Mouse (Mus musculus): ENCODE results near the gene Hist1h2bf. TPM values are rescaled to one million over a fixed set of nuclear protein-coding genes. Genes with fewer than 3 reads are reported as not detected.
A peak's percentile ranks its signal among the peaks of the same experiment; 100 is the strongest.
"Not testable (repeated sequence)": the region's sequence is repeated elsewhere in the genome, so short reads cannot be mapped to it uniquely, and the experiment has no call there.

Hist1h2bf gene
- polyA plus RNA-seq, 2 experiments = 3.4 to 15.9 TPM

GRCm38 (mm10) chr13:23573034-23573897, 730 bp downstream of the Hist1h2bf start:
- H3K4me1 ChIP-seq (replicated peaks; ENCODE audit: control insufficient read depth in 2 of 2, insufficient read depth in 2 of 2, low read length in 1 of 2) = peaks cover 16 to 19% of the 10 kb centered on the region in 2 experiments
- DNase-seq (ENCODE audit: low read depth in 3 of 3, low spot score in 3 of 3); H3K36me3 ChIP-seq (replicated peaks; ENCODE audit: control insufficient read depth, insufficient read depth, low read depth); H3K9me3 ChIP-seq (ENCODE audit: control insufficient read depth, low read length); ATAC-seq (ENCODE audit: insufficient read depth); H3K27me3 ChIP-seq (ENCODE audit: control insufficient read depth, insufficient read depth, low read length): not testable (repeated sequence)
- peak overlapping the region; percentile 79 for H3K4me2 ChIP-seq (ENCODE audit: low read depth)
- WGBS (ENCODE audit: insufficient replicate concordance) = 4% methylated on average over 18 of the region's 20 CpGs
- peak overlapping the region; percentile 65 to 81 for H3K4me3 ChIP-seq (ENCODE audit: insufficient read depth in 1 of 2, low read depth in 2 of 2, low read length in 2 of 2)
- H3K27ac ChIP-seq = peak overlapping the region; percentile 98
- H3K9ac ChIP-seq (replicated peaks) = peak overlapping the region; percentile 99

GRCm38 (mm10) chr13:23572218-23573033, 1.6 kb downstream of the Hist1h2bf start:
- peak overlapping the region; percentile 79 for H3K4me2 ChIP-seq (ENCODE audit: low read depth)
- TF ChIP-seq EP300 (IDR thresholded peaks at IDR 0.05; ENCODE audit: low read depth) (no peak), CTCF (IDR thresholded peaks at IDR 0.05; ENCODE audit: low read depth) (no peak)
- H3K27ac ChIP-seq = peak overlapping the region; percentile 98
- peak overlapping the region; percentile 99 for H3K9ac ChIP-seq (replicated peaks)
- peak in 1 of 3 experiments; percentile 66 for DNase-seq (ENCODE audit: low read depth in 3 of 3, low spot score in 3 of 3)
- H3K4me3 ChIP-seq (ENCODE audit: insufficient read depth in 1 of 2, low read depth in 2 of 2, low read length in 2 of 2) = peak overlapping the region; percentile 65 to 81; a peak in 3 of 4 replicates
- 25% methylated on average over 2 of the region's 2 CpGs for WGBS (ENCODE audit: insufficient replicate concordance)
- H3K9me3 ChIP-seq (ENCODE audit: control insufficient read depth, low read length) = no peaks in the 10 kb centered on the region
- H3K4me1 ChIP-seq (replicated peaks; ENCODE audit: control insufficient read depth in 2 of 2, insufficient read depth in 2 of 2, low read length in 1 of 2) = peaks cover 16 to 20% of the 10 kb centered on the region in 2 experiments
- H3K27me3 ChIP-seq (ENCODE audit: control insufficient read depth, insufficient read depth, low read length) = no peaks in the 10 kb centered on the region
- no peaks in the 10 kb centered on the region for H3K36me3 ChIP-seq (replicated peaks; ENCODE audit: control insufficient read depth, insufficient read depth, low read depth)
- no peak for ATAC-seq (ENCODE audit: insufficient read depth)

DNA sequence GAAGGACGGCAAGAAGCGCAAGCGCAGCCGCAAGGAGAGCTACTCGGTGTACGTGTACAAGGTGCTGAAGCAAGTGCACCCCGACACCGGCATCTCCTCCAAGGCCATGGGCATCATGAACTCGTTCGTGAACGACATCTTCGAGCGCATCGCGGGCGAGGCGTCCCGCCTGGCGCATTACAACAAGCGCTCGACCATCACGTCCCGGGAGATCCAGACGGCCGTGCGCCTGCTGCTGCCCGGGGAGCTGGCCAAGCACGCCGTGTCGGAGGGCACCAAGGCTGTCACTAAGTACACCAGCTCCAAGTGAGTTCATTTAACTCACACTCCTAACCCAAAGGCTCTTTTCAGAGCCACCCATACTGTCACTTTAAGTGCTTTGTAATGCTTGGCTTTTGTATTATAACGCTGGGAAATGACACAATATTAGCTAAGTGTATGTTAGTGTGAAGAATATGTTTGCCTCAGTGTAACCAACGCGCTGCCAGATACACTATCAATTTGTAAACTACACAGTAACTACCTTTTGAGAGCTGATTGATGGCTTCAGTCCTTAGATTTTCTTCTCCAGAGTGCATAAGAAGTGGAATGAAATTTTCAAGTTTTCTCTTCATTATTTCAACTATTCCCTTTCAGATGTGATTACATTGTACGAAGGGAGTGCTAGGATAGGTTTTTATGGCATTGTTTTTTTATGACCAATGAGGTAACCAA, 2.3 kb downstream of the Hist1h2bf start:
- H3K36me3 ChIP-seq (replicated peaks; ENCODE audit: control insufficient read depth, insufficient read depth, low read depth); H3K27me3 ChIP-seq (ENCODE audit: control insufficient read depth, insufficient read depth, low read length); H3K9me3 ChIP-seq (ENCODE audit: control insufficient read depth, low read length): not testable (repeated sequence)
- WGBS (ENCODE audit: insufficient replicate concordance) = 0% methylated on average over 9 of the region's 34 CpGs
- Histone ChIP-seq H3K4me3 (ENCODE audit: insufficient read depth in 1 of 2, low read depth in 2 of 2, low read length in 2 of 2) (peak overlapping the region; percentile 65 to 81), H3K9ac (replicated peaks) (peak overlapping the region; percentile 99), H3K4me1 (replicated peaks; ENCODE audit: control insufficient read depth in 2 of 2, insufficient read depth in 2 of 2, low read length in 1 of 2) (peaks cover 10 to 16% of the 10 kb centered on the region in 2 experiments), H3K27ac (peak overlapping the region; percentile 98), H3K4me2 (ENCODE audit: low read depth) (peak overlapping the region; percentile 79)
- peak; percentile 56 for TF ChIP-seq EP300 (IDR thresholded peaks at IDR 0.05; ENCODE audit: low read depth)
- ATAC-seq (ENCODE audit: insufficient read depth) = peak; percentile 2
- peak in 1 of 3 experiments; percentile 62 for DNase-seq (ENCODE audit: low read depth in 3 of 3, low spot score in 3 of 3)

GRCm38 (mm10) chr13:23571022-23571503, 2.9 kb downstream of the Hist1h2bf start, which contains the start of the genes Hist1h2ae and Hist1h2bg:
Gene Hist1h2ae (minus strand): TSS chr13:23571220.
Gene Hist1h2bg (plus strand): TSS chr13:23571396.
- TF ChIP-seq CTCF (IDR thresholded peaks at IDR 0.05; ENCODE audit: low read depth) = no peak
- peak; percentile 50; the same call in 1 of the 2 replicates for TF ChIP-seq EP300 (IDR thresholded peaks at IDR 0.05; ENCODE audit: low read depth)
- under 1% methylated on average over 18 of the region's 18 CpGs for WGBS (ENCODE audit: insufficient replicate concordance)
- ATAC-seq (ENCODE audit: insufficient read depth) = peak; percentile 76
- peak within 1 kb of the TSS; percentile 98 for H3K27ac ChIP-seq
- peak within 1 kb of the TSS; percentile 65 to 81 for H3K4me3 ChIP-seq (ENCODE audit: insufficient read depth in 1 of 2, low read depth in 2 of 2, low read length in 2 of 2)
- DNase-seq (ENCODE audit: low read depth in 3 of 3, low spot score in 3 of 3) = peak; percentile 94 to 97 (median 94)
- H3K36me3 ChIP-seq (replicated peaks; ENCODE audit: control insufficient read depth, insufficient read depth, low read depth) = no peaks in the 10 kb centered on the region
- peaks cover 9 to 16% of the 10 kb centered on the region in 2 experiments for H3K4me1 ChIP-seq (replicated peaks; ENCODE audit: control insufficient read depth in 2 of 2, insufficient read depth in 2 of 2, low read length in 1 of 2)
- H3K4me2 ChIP-seq (ENCODE audit: low read depth) = peak within 1 kb of the TSS; percentile 79
- no peaks in the 10 kb centered on the region for H3K27me3 ChIP-seq (ENCODE audit: control insufficient read depth, insufficient read depth, low read length)
- H3K9ac ChIP-seq (replicated peaks) = peak within 1 kb of the TSS; percentile 99
- H3K9me3 ChIP-seq (ENCODE audit: control insufficient read depth, low read length) = no peaks in the 10 kb centered on the region

Data from liver, embryonic 14.5 days (tissue).